Comparison of ENCODE assay signal across 19 mouse cellular contexts in genomic region chr16:13368645-13369044, GRCm38 (mm10).
DNase-seq lines count a peak whose midpoint lies in the region; ATAC-seq and TF ChIP-seq lines count a peak whose summit lies in the region.
"Had no signal": no experiment of that assay in that cellular context is flagged by ENCODE, and none has a peak within 500 bp of the region (broad histone marks: within the 10 kb centered on the region; RNA-seq: fewer than 3 reads in every experiment).

No protein-coding gene starts in this region.

- no peak overlapping the region for H3ac ChIP-seq in C2C12 (ENCODE audit: control insufficient read depth, insufficient read length, low read depth)
- H3ac ChIP-seq in myocyte (ENCODE audit: control insufficient read depth, insufficient read length) = no peak overlapping the region

- peaks cover 23% of the 10 kb centered on the region for H3K4me1 ChIP-seq in cerebellum, adult 2 months (ENCODE audit: control insufficient read depth, insufficient read depth, low read length)

- no peak overlapping the region for H3K4me2 ChIP-seq in myocyte (ENCODE audit: low read depth)

- H3K4me3 ChIP-seq in C2C12 (ENCODE audit: insufficient read depth, poor library complexity, severe bottlenecking) (no peak overlapping the region), myocyte (no peak overlapping the region)
- no peak overlapping the region for H3K4me3 ChIP-seq in cerebellum, adult 2 months (replicated peaks; ENCODE audit: insufficient read depth, low read depth, low read length)

- no peak overlapping the region for H3K27ac ChIP-seq in cerebellum, adult 2 months (ENCODE audit: insufficient read depth, low read length)

- no peaks in the 10 kb centered on the region for H3K27me3 ChIP-seq in C2C12 (ENCODE audit: control insufficient read depth, insufficient read depth, insufficient read length)
- no peaks in the 10 kb centered on the region for H3K27me3 ChIP-seq in myocyte (ENCODE audit: control insufficient read depth, insufficient read depth, insufficient read length)
- no peaks in the 10 kb centered on the region for H3K27me3 ChIP-seq in cerebellum, adult 2 months (ENCODE audit: control insufficient read depth, insufficient read depth, low read length)
- H3K27me3 ChIP-seq: CH12.LX, Patski had no signal

- no peak for DNase-seq in cerebellum, adult 2 months
- DNase-seq: adrenal gland, adult 2 months; adrenal gland, adult 8-10 months; adrenal gland, postnatal 10 days; adrenal gland, postnatal 14 days; adrenal gland, postnatal 25 days; adrenal gland, postnatal 36 days; B cell, adult 2 months; cerebellum, adult 11 months; cerebellum, adult 11-12 months; cerebellum, adult 18-20 months; cerebellum, adult 8-10 months had no signal

- TF ChIP-seq POLR2A in myocyte (IDR thresholded peaks at IDR 0.05; ENCODE audit: insufficient read length, low read depth) = no peak
- no peak for TF ChIP-seq POLR2A in cerebellum, adult 2 months (IDR thresholded peaks at IDR 0.05; ENCODE audit: borderline replicate concordance, insufficient read depth, low read length)

- 53% methylated on average over 1 of the region's 1 CpGs for WGBS in cerebellum, adult 2 months

- ATAC-seq in megakaryocyte, adult 5-6 weeks (ENCODE audit: poor library complexity, severe bottlenecking) = no peak
- ATAC-seq: activated CD4-positive, CD25-positive, alpha-beta regulatory T cell, adult 4 months; CD4-positive, CD25-positive, alpha-beta regulatory T cell, adult 4 months; Patski had no signal

- no peak for TF ChIP-seq CTCF in C2C12 (IDR thresholded peaks at IDR 0.05; ENCODE audit: control insufficient read depth, insufficient read depth, insufficient read length)
- TF ChIP-seq CTCF in cerebellum, adult 2 months (IDR thresholded peaks at IDR 0.05; ENCODE audit: borderline replicate concordance, insufficient read depth, low read depth, low read length) = no peak

- H3K79me2 ChIP-seq in C2C12 (ENCODE audit: control insufficient read depth, insufficient read depth) = no peaks in the 10 kb centered on the region
- H3K79me2 ChIP-seq in myocyte (ENCODE audit: control insufficient read depth, insufficient read depth) = no peaks in the 10 kb centered on the region

- H3K36me3 ChIP-seq in C2C12 (ENCODE audit: control insufficient read depth, insufficient read depth) (no peaks in the 10 kb centered on the region), myocyte (ENCODE audit: control insufficient read depth, insufficient read depth) (no peaks in the 10 kb centered on the region)

- H3K79me3 ChIP-seq in C2C12 (ENCODE audit: low read depth) = no peaks in the 10 kb centered on the region

TF ChIP-seq in C2C12, 6 proteins besides CTCF, POLR2A, EP300 and RAD21:
- TF ChIP-seq MYOD1 (IDR thresholded peaks at IDR 0.05; ENCODE audit: control insufficient read depth, insufficient read length, low read depth) (peak; percentile 7), FOSL1 (IDR thresholded peaks at IDR 0.05; ENCODE audit: insufficient read depth, low read length, poor library complexity, severe bottlenecking) (no peak), USF1 (IDR thresholded peaks at IDR 0.05; ENCODE audit: low read depth) (no peak), MAX (IDR thresholded peaks at IDR 0.05) (no peak), CEBPB (IDR thresholded peaks at IDR 0.05; ENCODE audit: low read depth) (no peak)
TF ChIP-seq in C2C12: peak in this region for 1.

TF ChIP-seq in myocyte, 11 proteins besides CTCF, POLR2A, EP300 and RAD21:
- TF ChIP-seq E2F4 (IDR thresholded peaks at IDR 0.05; ENCODE audit: insufficient read depth) (no peak), TCF3 (IDR thresholded peaks at IDR 0.05; ENCODE audit: insufficient read length, low read depth) (peak; percentile 15), USF1 (IDR thresholded peaks at IDR 0.05; ENCODE audit: low read depth) (no peak), REST (IDR thresholded peaks at IDR 0.05; ENCODE audit: insufficient read depth, insufficient read length) (no peak), MYOD1 (IDR thresholded peaks at IDR 0.05; ENCODE audit: control insufficient read depth in 1 of 3, insufficient read length in 2 of 3, low read depth in 2 of 3) (peak; percentile 60 to 85 (median 79)), MYOG (IDR thresholded peaks at IDR 0.05; ENCODE audit: control insufficient read depth in 1 of 3, insufficient read depth in 1 of 3, insufficient read length in 2 of 3, low read depth in 2 of 3) (peak in 1 of 3 experiments; percentile 73), TCF12 (IDR thresholded peaks at IDR 0.05; ENCODE audit: insufficient read depth, poor library complexity, severe bottlenecking) (peak; percentile 39), POLR2AphosphoS2 (IDR thresholded peaks at IDR 0.05; ENCODE audit: insufficient read length, low read depth) (no peak)
